Mouse (Mus musculus) E14TG2a.4 (cell line): Measurements from ENCODE around the gene Gm20388.

ENCODE experiments used
- H3K27me3 ChIP-seq: 2 replicates; pipeline ENCODE4 v1.6.1; 2014; ENCODE audit warnings: low read length, control low read depth; ENCODE audit not compliant: insufficient read depth
- H3K36me3 ChIP-seq: 2 replicates; pipeline ENCODE4 v1.6.1; 2014; ENCODE audit warnings: low read length, control low read depth; ENCODE audit not compliant: insufficient read depth
- H3K4me1 ChIP-seq: replicated peaks from 2 replicates; pipeline ENCODE4 v1.6.1; 2014; ENCODE audit warnings: low read depth, low read length, control low read depth
- H3K4me3 ChIP-seq: replicated peaks from 2 replicates; pipeline ENCODE4 v1.5.1; 2014; ENCODE audit warnings: mild to moderate bottlenecking, low read length
- H3K9me3 ChIP-seq: 2 replicates; pipeline ENCODE4 v1.6.1; 2014; ENCODE audit warnings: low read length, control low read depth
- CTCF ChIP-seq: conservative IDR thresholded peaks from 2 replicates; pipeline ENCODE4 v1.5.1; 2014; ENCODE audit warnings: low read length
- NANOG ChIP-seq: IDR thresholded peaks from 2 replicates; pipeline ENCODE4 v1.6.1; 2014; ENCODE audit warnings: borderline replicate concordance, low read length, mixed read lengths
- POU5F1 ChIP-seq: IDR thresholded peaks from 2 replicates; pipeline ENCODE4 v1.6.1; 2014; ENCODE audit warnings: low read length, borderline replicate concordance

The Gm20388 gene

GRCm38 (mm10) chr8:121563701-121564100 lies 1653.1 kb downstream of the Gm20388 start:
- TF ChIP-seq NANOG, result no peak
- TF ChIP-seq POU5F1, result no peak
- TF ChIP-seq CTCF, result no peak
- Histone ChIP-seq H3K4me3 (no peak overlapping the region), H3K9me3 (no peaks in the 10 kb centered on the region), H3K36me3 (peaks cover 60% of the 10 kb centered on the region), H3K27me3 (no peaks in the 10 kb centered on the region), H3K4me1 (peaks cover 75% of the 10 kb centered on the region)

GRCm38 (mm10) chr8:121568321-121568720 lies 1657.7 kb downstream of the Gm20388 start:
- Histone ChIP-seq H3K9me3 (no peaks in the 10 kb centered on the region), H3K4me3 (no peak overlapping the region), H3K27me3 (no peaks in the 10 kb centered on the region), H3K4me1 (peaks cover 90% of the 10 kb centered on the region), H3K36me3 (peaks cover 36% of the 10 kb centered on the region)
- TF ChIP-seq CTCF (no peak), POU5F1 (no peak), NANOG (no peak)

GRCm38 (mm10) chr8:121570335-121570734 lies 1659.7 kb downstream of the Gm20388 start:
- no peak for TF ChIP-seq NANOG
- TF ChIP-seq POU5F1, result no peak
- TF ChIP-seq CTCF, result no peak
- H3K36me3 ChIP-seq, result peaks cover 38% of the 10 kb centered on the region
- H3K9me3 ChIP-seq, result no peaks in the 10 kb centered on the region
- H3K27me3 ChIP-seq, result no peaks in the 10 kb centered on the region
- peaks cover 95% of the 10 kb centered on the region for H3K4me1 ChIP-seq
- H3K4me3 ChIP-seq, result peak overlapping the region; percentile 75

GRCm38 (mm10) chr8:121570801-121571200 lies 1660.2 kb downstream of the Gm20388 start:
- no peak for TF ChIP-seq CTCF
- TF ChIP-seq POU5F1, result no peak
- no peak for TF ChIP-seq NANOG
- peaks cover 95% of the 10 kb centered on the region for H3K4me1 ChIP-seq
- peaks cover 33% of the 10 kb centered on the region for H3K36me3 ChIP-seq
- no peaks in the 10 kb centered on the region for H3K9me3 ChIP-seq
- no peaks in the 10 kb centered on the region for H3K27me3 ChIP-seq
- H3K4me3 ChIP-seq, result peak overlapping the region; percentile 75

- H3K36me3 ChIP-seq, result peaks cover 25% of the 10 kb centered on the region; the same call in 1 of the 2 replicates
- H3K4me1 ChIP-seq, result peaks cover 95% of the 10 kb centered on the region
- no peak for TF ChIP-seq CTCF
- TF ChIP-seq POU5F1, result no peak
- no peak for TF ChIP-seq NANOG
Observed at GRCm38 (mm10) chr8:121572121-121572520, 1661.5 kb downstream of the Gm20388 start.

GRCm38 (mm10) chr8:121573275-121573674 lies 1662.6 kb downstream of the Gm20388 start:
- Histone ChIP-seq H3K4me1 (peaks cover 93% of the 10 kb centered on the region), H3K4me3 (peak overlapping the region; percentile 32; the same call in 1 of the 2 replicates), H3K9me3 (no peaks in the 10 kb centered on the region), H3K27me3 (no peaks in the 10 kb centered on the region), H3K36me3 (peaks cover 25% of the 10 kb centered on the region; the same call in 1 of the 2 replicates)
- TF ChIP-seq POU5F1, result no peak
- TF ChIP-seq CTCF, result no peak
- no peak for TF ChIP-seq NANOG

More at GRCm38 (mm10) chr8:121572121-121572520, 1661.5 kb downstream of the Gm20388 start:
- no peak overlapping the region for H3K4me3 ChIP-seq
- H3K27me3 ChIP-seq, result no peaks in the 10 kb centered on the region
- H3K9me3 ChIP-seq, result no peaks in the 10 kb centered on the region

- Histone ChIP-seq H3K4me3 (no peak overlapping the region), H3K36me3 (peaks cover 25% of the 10 kb centered on the region; the same call in 1 of the 2 replicates), H3K27me3 (no peaks in the 10 kb centered on the region), H3K9me3 (no peaks in the 10 kb centered on the region), H3K4me1 (peaks cover 89% of the 10 kb centered on the region)
- TF ChIP-seq NANOG, result no peak
- TF ChIP-seq POU5F1, result no peak
- no peak for TF ChIP-seq CTCF
Observed at GRCm38 (mm10) chr8:121575661-121576060, 1665.0 kb downstream of the Gm20388 start.

GRCm38 (mm10) chr8:121577751-121578675 lies 1667.4 kb downstream of the Gm20388 start:
- H3K27me3 ChIP-seq, result no peaks in the 10 kb centered on the region
- TF ChIP-seq NANOG (no peak), POU5F1 (no peak), CTCF (no peak)
- H3K9me3 ChIP-seq, result no peaks in the 10 kb centered on the region
- H3K4me1 ChIP-seq, result peaks cover 79% of the 10 kb centered on the region
- peaks cover 14% of the 10 kb centered on the region; the same call in 1 of the 2 replicates for H3K36me3 ChIP-seq
- peak overlapping the region; percentile 95 for H3K4me3 ChIP-seq
